Mouse (Mus musculus) gastrocnemius, postnatal 25 days (tissue): ENCODE measurements at regions not wholly inside any gene's neighbourhood (a gene's known extent, or its start where the extent isn't known, plus 50 kb on each side); places are given as distances from the start of the nearest gene placed in this dataset.

Experiments
- DNase-seq: peaks from one replicate; pipeline ENCODE4 v3.0.0; 2022

DNA sequence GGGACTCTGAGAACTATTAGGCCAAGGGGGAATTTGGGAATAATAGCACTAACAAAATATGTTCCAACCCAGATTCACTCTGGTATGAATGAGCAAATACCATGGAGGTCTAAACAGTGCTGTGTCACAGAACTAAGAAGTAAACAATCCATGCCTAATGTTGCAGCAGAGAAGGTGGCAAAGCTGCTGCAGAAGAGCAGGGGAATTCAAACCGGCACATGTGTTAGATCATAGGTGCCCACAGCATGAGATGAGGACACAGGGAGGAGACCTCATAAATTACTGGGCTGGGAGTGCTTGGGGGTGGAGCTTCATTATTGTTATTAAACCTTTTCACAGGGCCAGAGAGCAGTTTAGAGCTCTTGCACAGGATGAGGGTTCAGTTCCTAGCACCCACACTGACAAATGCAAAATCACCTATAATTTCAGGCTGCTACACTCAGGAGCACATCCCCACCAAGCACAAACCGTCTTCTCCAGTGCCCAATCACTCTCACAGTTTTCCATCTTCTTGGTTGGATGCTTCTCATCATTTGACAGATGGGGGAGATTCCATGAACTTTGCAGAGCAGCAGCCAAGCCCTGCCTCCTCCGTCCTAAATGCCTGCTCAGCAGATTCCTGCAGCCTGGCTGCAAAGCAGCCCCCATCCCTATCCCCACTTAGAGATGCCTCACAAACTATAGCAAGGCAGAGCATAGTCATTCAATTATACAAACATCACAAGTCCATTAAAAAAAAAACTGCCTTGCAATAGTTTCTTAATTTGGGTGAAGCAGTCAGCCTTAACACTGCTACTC is 79.0 kb upstream of the Rarb start:
- DNase-seq, result no peak

DNA sequence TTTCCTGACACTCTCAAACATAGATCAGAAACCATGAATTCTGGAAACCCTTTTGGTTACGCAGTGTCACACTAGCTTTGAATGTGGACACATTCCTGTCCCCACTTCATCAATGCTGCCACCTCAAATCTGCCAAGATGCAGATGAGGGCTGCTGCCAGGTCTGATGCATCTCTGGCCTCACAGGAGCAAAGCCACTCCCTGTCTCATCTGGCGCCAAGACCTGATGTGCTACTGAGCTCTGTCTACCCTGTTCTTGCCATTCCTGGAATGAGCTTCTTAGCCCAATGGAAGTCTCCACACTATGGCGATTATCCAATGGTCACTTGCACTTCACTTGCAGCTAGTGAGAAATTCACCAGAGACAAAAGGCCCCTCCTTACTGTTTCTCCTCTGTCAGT is 78.0 kb upstream of the Rarb start:
- no peak for DNase-seq

DNA sequence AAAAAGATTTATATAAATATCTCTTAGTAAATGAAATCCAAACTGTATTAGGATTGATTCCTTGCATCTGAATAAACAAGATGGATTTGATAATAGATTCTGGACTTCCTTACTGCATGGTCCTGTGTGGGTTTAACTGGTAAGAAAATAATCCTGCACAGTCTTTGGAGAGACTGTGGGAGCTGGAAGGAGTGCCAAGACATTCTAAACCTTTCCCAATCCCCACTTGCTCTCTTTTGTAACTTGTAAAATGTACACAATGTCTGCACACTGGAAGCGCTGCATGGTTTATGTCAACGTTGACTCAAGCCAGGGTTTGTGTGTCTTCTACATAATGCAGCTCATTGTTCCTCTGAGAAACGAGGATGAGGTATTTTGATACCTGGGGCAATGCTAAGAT is 62.3 kb upstream of the Rarb start:
- DNase-seq, result no peak

DNA sequence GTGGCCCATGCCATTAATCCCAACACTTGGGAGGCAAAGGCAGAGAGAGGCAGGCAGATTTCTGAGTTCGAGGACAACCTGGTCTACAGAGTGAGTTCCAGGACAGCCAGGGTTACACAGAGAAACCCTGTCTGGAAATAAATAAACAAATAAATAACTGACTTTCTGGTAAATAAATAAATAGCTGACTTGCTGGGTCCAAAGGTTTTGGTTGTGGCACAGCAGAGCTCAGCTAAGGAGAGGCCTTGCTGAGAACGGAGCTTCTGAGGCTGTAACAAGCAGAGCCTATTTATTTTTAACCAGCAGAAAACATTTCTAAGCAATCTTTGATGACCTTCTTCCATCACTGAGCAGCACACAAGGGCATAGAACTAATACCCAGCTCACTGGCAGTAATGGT is 50.3 kb upstream of the Rarb start:
- DNase-seq, result no peak
